Mouse (Mus musculus): ENCODE measurements around the gene 1700016K19Rik. TPM values are rescaled to one million over a fixed set of nuclear protein-coding genes. Genes with fewer than 3 reads are reported as not detected.

The 1700016K19Rik gene
- polyA plus RNA-seq, 1 experiment, result not detected

DNA sequence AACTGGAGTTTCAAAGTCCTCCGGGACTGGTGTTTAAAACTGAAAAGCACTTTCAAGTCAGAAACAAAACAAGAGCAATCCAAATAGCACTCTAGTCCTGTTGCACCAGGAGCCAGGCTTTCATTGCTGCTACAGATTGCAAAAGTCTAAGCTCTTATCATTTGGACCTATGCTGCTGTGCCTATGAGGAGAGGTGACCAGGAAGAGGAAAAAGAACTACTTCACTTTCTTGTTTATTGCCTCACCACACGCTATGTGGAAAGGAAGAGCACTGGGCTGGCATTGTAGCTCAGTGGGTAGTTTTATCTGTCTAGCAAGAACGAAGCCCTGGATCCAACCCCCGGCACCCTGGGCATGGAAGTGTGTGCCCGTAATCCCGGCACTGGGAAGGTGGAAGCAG lies 33.6 kb downstream of the 1700016K19Rik start:
- Histone ChIP-seq H3K9me3 (replicated peaks; ENCODE audit: control insufficient read depth, insufficient read depth, low read length, poor library complexity, severe bottlenecking) (no peaks in the 10 kb centered on the region), H3K27ac (ENCODE audit: insufficient read depth, low read length) (no peak overlapping the region), H3K36me3 (ENCODE audit: control insufficient read depth, insufficient read depth, low read length, poor library complexity, severe bottlenecking) (no peaks in the 10 kb centered on the region), H3K27me3 (ENCODE audit: control insufficient read depth, insufficient read depth, low read length, poor library complexity, severe bottlenecking) (0 out of 2 replicates have a peak, but pooled peaks cover 6% of the 10 kb centered on the region), H3K4me3 (ENCODE audit: low read depth, low read length) (no peak overlapping the region), H3K9ac (ENCODE audit: low read depth, poor library complexity, severe bottlenecking) (no peak overlapping the region), H3K4me1 (ENCODE audit: control insufficient read depth, insufficient read depth, low read length) (no peaks in the 10 kb centered on the region)
- TF ChIP-seq CTCF (IDR thresholded peaks at IDR 0.05; ENCODE audit: low read depth, low read length) (no peak), POLR2A (IDR thresholded peaks at IDR 0.05; ENCODE audit: insufficient read depth, low read length) (no peak), EP300 (IDR thresholded peaks at IDR 0.05; ENCODE audit: insufficient read depth, low read depth, low read length) (no peak)

DNA sequence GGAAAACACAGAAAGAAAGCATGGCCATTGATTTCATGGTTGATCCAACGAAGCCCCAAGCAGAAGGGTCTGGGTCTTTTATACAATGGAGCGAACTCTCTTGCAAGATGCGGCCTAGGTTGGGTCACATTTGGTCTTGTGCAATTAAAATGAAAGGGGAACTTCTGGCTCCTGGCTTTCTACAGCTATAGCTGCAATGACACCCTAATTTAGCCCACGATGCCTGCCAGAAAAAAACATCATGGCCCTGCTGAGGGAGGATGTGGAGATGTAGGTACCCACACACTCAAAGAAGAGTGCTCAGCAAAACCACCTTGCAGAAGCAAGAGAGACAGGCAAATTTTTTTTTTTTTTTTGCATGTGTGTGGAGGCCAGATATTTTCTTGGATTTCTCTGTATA lies 34.1 kb downstream of the 1700016K19Rik start:
- Histone ChIP-seq H3K9ac (ENCODE audit: low read depth, poor library complexity, severe bottlenecking) (no peak overlapping the region), H3K27ac (ENCODE audit: insufficient read depth, low read length) (no peak overlapping the region), H3K9me3 (replicated peaks; ENCODE audit: control insufficient read depth, insufficient read depth, low read length, poor library complexity, severe bottlenecking) (no peaks in the 10 kb centered on the region), H3K36me3 (ENCODE audit: control insufficient read depth, insufficient read depth, low read length, poor library complexity, severe bottlenecking) (no peaks in the 10 kb centered on the region), H3K4me3 (ENCODE audit: low read depth, low read length) (no peak overlapping the region), H3K27me3 (ENCODE audit: control insufficient read depth, insufficient read depth, low read length, poor library complexity, severe bottlenecking) (0 out of 2 replicates have a peak, but pooled peaks cover 6% of the 10 kb centered on the region), H3K4me1 (ENCODE audit: control insufficient read depth, insufficient read depth, low read length) (no peaks in the 10 kb centered on the region)
- TF ChIP-seq CTCF (IDR thresholded peaks at IDR 0.05; ENCODE audit: low read depth, low read length) (no peak), POLR2A (IDR thresholded peaks at IDR 0.05; ENCODE audit: insufficient read depth, low read length) (no peak), EP300 (IDR thresholded peaks at IDR 0.05; ENCODE audit: insufficient read depth, low read depth, low read length) (no peak)

- Histone ChIP-seq H3K4me3 (ENCODE audit: low read depth, low read length) (no peak overlapping the region), H3K4me1 (ENCODE audit: control insufficient read depth, insufficient read depth, low read length) (no peaks in the 10 kb centered on the region), H3K36me3 (ENCODE audit: control insufficient read depth, insufficient read depth, low read length, poor library complexity, severe bottlenecking) (no peaks in the 10 kb centered on the region), H3K27ac (ENCODE audit: insufficient read depth, low read length) (no peak overlapping the region), H3K27me3 (ENCODE audit: control insufficient read depth, insufficient read depth, low read length, poor library complexity, severe bottlenecking) (no peaks in the 10 kb centered on the region), H3K9ac (ENCODE audit: low read depth, poor library complexity, severe bottlenecking) (no peak overlapping the region), H3K9me3 (replicated peaks; ENCODE audit: control insufficient read depth, insufficient read depth, low read length, poor library complexity, severe bottlenecking) (no peaks in the 10 kb centered on the region)
- TF ChIP-seq CTCF (IDR thresholded peaks at IDR 0.05; ENCODE audit: low read depth, low read length) (no peak), POLR2A (IDR thresholded peaks at IDR 0.05; ENCODE audit: insufficient read depth, low read length) (no peak), EP300 (IDR thresholded peaks at IDR 0.05; ENCODE audit: insufficient read depth, low read depth, low read length) (no peak)
Observed at GRCm38 (mm10) chr11:76035182-76035581, 35.5 kb downstream of the 1700016K19Rik start.

- Histone ChIP-seq H3K9ac (ENCODE audit: low read depth, poor library complexity, severe bottlenecking) (no peak overlapping the region), H3K4me1 (ENCODE audit: control insufficient read depth, insufficient read depth, low read length) (no peaks in the 10 kb centered on the region), H3K27ac (ENCODE audit: insufficient read depth, low read length) (no peak overlapping the region), H3K36me3 (ENCODE audit: control insufficient read depth, insufficient read depth, low read length, poor library complexity, severe bottlenecking) (no peaks in the 10 kb centered on the region), H3K9me3 (replicated peaks; ENCODE audit: control insufficient read depth, insufficient read depth, low read length, poor library complexity, severe bottlenecking) (no peaks in the 10 kb centered on the region), H3K27me3 (ENCODE audit: control insufficient read depth, insufficient read depth, low read length, poor library complexity, severe bottlenecking) (no peaks in the 10 kb centered on the region), H3K4me3 (ENCODE audit: low read depth, low read length) (no peak overlapping the region)
- no peak for TF ChIP-seq EP300 (IDR thresholded peaks at IDR 0.05; ENCODE audit: insufficient read depth, low read depth, low read length)
Observed at GRCm38 (mm10) chr11:76037581-76038294, 38.0 kb downstream of the 1700016K19Rik start.

DNA sequence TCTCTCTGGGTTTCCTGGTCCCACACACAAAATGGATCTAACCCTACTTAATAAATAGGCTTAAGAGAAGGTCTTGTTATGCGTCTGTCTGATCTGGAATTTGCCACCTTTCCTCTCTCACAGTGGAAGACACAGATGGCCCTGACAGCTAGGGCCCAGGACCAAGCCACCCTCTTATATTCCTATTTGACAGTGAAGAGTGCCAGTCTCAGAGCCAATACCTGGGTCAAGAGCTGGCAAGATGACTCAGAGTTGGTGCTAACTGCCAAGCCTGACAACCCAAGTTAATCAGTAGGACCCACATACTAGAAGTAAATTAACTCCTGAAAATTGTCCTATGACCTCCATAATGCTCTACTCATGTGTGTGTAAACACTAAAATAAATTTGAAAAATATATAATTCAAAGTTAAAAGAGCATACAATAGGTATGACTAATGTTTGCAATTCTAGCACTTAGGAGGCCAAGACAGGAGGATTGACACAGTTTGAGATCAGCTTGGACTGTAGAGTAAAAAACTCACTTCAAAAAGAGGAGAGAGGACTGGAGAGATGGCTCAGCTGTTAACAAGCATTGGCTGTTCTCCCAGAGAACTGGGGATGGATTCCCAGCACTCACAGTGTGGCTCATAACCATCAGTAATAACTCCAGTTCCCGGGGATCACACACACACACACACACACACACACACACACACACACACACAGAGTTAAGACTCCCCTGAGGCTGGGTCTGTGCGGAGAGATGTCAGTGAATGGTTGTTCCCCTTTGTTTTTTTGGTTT lies 39.8 kb downstream of the 1700016K19Rik start:
- Histone ChIP-seq H3K27me3 (ENCODE audit: control insufficient read depth, insufficient read depth, low read length, poor library complexity, severe bottlenecking) (no peaks in the 10 kb centered on the region), H3K4me1 (ENCODE audit: control insufficient read depth, insufficient read depth, low read length) (no peaks in the 10 kb centered on the region), H3K9me3 (replicated peaks; ENCODE audit: control insufficient read depth, insufficient read depth, low read length, poor library complexity, severe bottlenecking) (no peaks in the 10 kb centered on the region), H3K27ac (ENCODE audit: insufficient read depth, low read length) (no peak overlapping the region), H3K4me3 (ENCODE audit: low read depth, low read length) (no peak overlapping the region), H3K9ac (ENCODE audit: low read depth, poor library complexity, severe bottlenecking) (no peak overlapping the region), H3K36me3 (ENCODE audit: control insufficient read depth, insufficient read depth, low read length, poor library complexity, severe bottlenecking) (no peaks in the 10 kb centered on the region)
- TF ChIP-seq POLR2A (IDR thresholded peaks at IDR 0.05; ENCODE audit: insufficient read depth, low read length) (no peak), EP300 (IDR thresholded peaks at IDR 0.05; ENCODE audit: insufficient read depth, low read depth, low read length) (no peak), CTCF (IDR thresholded peaks at IDR 0.05; ENCODE audit: low read depth, low read length) (no peak)

- TF ChIP-seq POLR2A (IDR thresholded peaks at IDR 0.05; ENCODE audit: insufficient read depth, low read length), result no peak
- TF ChIP-seq EP300 (IDR thresholded peaks at IDR 0.05; ENCODE audit: insufficient read depth, low read depth, low read length), result no peak
- no peak for TF ChIP-seq CTCF (IDR thresholded peaks at IDR 0.05; ENCODE audit: low read depth, low read length)
- no peaks in the 10 kb centered on the region for H3K27me3 ChIP-seq (ENCODE audit: control insufficient read depth, insufficient read depth, low read length, poor library complexity, severe bottlenecking)
- no peak overlapping the region for H3K27ac ChIP-seq (ENCODE audit: insufficient read depth, low read length)
- no peaks in the 10 kb centered on the region for H3K4me1 ChIP-seq (ENCODE audit: control insufficient read depth, insufficient read depth, low read length)
- no peak overlapping the region for H3K9ac ChIP-seq (ENCODE audit: low read depth, poor library complexity, severe bottlenecking)
- H3K9me3 ChIP-seq (replicated peaks; ENCODE audit: control insufficient read depth, insufficient read depth, low read length, poor library complexity, severe bottlenecking), result no peaks in the 10 kb centered on the region
- H3K36me3 ChIP-seq (ENCODE audit: control insufficient read depth, insufficient read depth, low read length, poor library complexity, severe bottlenecking), result no peaks in the 10 kb centered on the region
- H3K4me3 ChIP-seq (ENCODE audit: low read depth, low read length), result no peak overlapping the region
Observed at GRCm38 (mm10) chr11:76040106-76040505, 40.4 kb downstream of the 1700016K19Rik start.

Data from ES-Bruce4 (cell line).